Mouse (Mus musculus) midbrain, embryonic 13.5 days (tissue): ENCODE data around the gene Eef1a1. TPM values are rescaled to one million over a fixed set of nuclear protein-coding genes. Genes with fewer than 3 reads are reported as not detected.

Experiments
- ATAC-seq: fragments of 200-750 bp; cut with Nextera tagmentation; 2 replicates; pipeline ENCODE4 v1.8.0; 2017; ENCODE audit warnings: mild to moderate bottlenecking, moderate TSS enrichment, moderate library complexity
- H3K27ac ChIP-seq: fragments of 300-500 bp; sonication (generic); 2 replicates; pipeline ENCODE4 v1.5.1; 2015; ENCODE audit warnings: inconsistent platforms, mild to moderate bottlenecking, moderate library complexity
- H3K27me3 ChIP-seq: fragments of 300-500 bp; sonication (generic); 2 replicates; pipeline ENCODE4 v1.6.1; 2015; ENCODE audit warnings: mild to moderate bottlenecking, inconsistent platforms
- H3K36me3 ChIP-seq: fragments of 300-500 bp; sonication (generic); 2 replicates; pipeline ENCODE4 v1.6.1; 2015; ENCODE audit warnings: mild to moderate bottlenecking, inconsistent platforms
- H3K4me1 ChIP-seq: fragments of 300-500 bp; sonication (generic); replicated peaks from 2 replicates; pipeline ENCODE4 v1.6.1; 2015; ENCODE audit warnings: inconsistent platforms
- H3K4me2 ChIP-seq: fragments of 300-500 bp; sonication (generic); replicated peaks from 2 replicates; pipeline ENCODE4 v1.6.1; 2015; ENCODE audit warnings: moderate library complexity, mild to moderate bottlenecking, inconsistent platforms
- H3K4me3 ChIP-seq: fragments of 300-500 bp; sonication (generic); replicated peaks from 2 replicates; pipeline ENCODE4 v1.5.1; 2015; ENCODE audit warnings: mild to moderate bottlenecking, inconsistent platforms
- H3K9ac ChIP-seq: fragments of 300-500 bp; sonication (generic); replicated peaks from 2 replicates; pipeline ENCODE4 v1.6.1; 2015; ENCODE audit warnings: mild to moderate bottlenecking, inconsistent platforms
- H3K9me3 ChIP-seq: fragments of 300-500 bp; sonication (generic); 2 replicates; pipeline ENCODE4 v1.6.1; 2016; ENCODE audit warnings: mild to moderate bottlenecking, inconsistent platforms
- WGBS: fragments of 180-500 bp; shearing (Covaris S2); methylation state at CpG from one replicate; pipeline ENCODE4 v1.1.7; 2015; 5-methylcytosine and 5-hydroxymethylcytosine counted together
- polyA plus RNA-seq: library from polyadenylated mRNA; unstranded; fragments of >200 nt; fragmentation: Nextera tagmentation; extraction: Ambion mirVana; gene quantifications from 2 replicates; pipeline ENCODE4 v1.2.1, GENCODE M21; 2015

The Eef1a1 gene
- polyA plus RNA-seq, 1 experiment from 2014 or later: 3,771 TPM

GRCm38 (mm10) chr9:78473588-78473987 lies 15.4 kb downstream of the Eef1a1 start:
- whole genome bisulfite sequencing: 90% methylated on average over 8 of the region's 8 CpGs
- no peak for ATAC-seq
- Histone ChIP-seq H3K4me3 (no peak overlapping the region), H3K27ac (no peak overlapping the region), H3K4me1 (peaks cover 11% of the 10 kb centered on the region), H3K9ac (no peak overlapping the region), H3K27me3 (no peaks in the 10 kb centered on the region), H3K4me2 (no peak overlapping the region), H3K9me3 (no peaks in the 10 kb centered on the region), H3K36me3 (peaks cover 76% of the 10 kb centered on the region)

- Histone ChIP-seq H3K4me1 (no peaks in the 10 kb centered on the region), H3K9ac (no peak overlapping the region), H3K27ac (no peak overlapping the region), H3K27me3 (no peaks in the 10 kb centered on the region), H3K36me3 (peaks cover 79% of the 10 kb centered on the region), H3K4me2 (no peak overlapping the region), H3K4me3 (no peak overlapping the region), H3K9me3 (no peaks in the 10 kb centered on the region)
- no peak for ATAC-seq
- WGBS: 87% methylated on average over 3 of the region's 3 CpGs
Measured at GRCm38 (mm10) chr9:78465725-78466124, 23.2 kb downstream of the Eef1a1 start.

GRCm38 (mm10) chr9:78463337-78463736 lies 25.6 kb downstream of the Eef1a1 start:
- Histone ChIP-seq H3K4me1 (no peaks in the 10 kb centered on the region), H3K9me3 (no peaks in the 10 kb centered on the region), H3K36me3 (peaks cover 77% of the 10 kb centered on the region), H3K27me3 (no peaks in the 10 kb centered on the region), H3K9ac (no peak overlapping the region), H3K4me2 (no peak overlapping the region), H3K27ac (no peak overlapping the region), H3K4me3 (no peak overlapping the region)
- ATAC-seq: no peak
- WGBS: 96% methylated on average over 4 of the region's 4 CpGs

GRCm38 (mm10) chr9:78457026-78457425 lies 31.9 kb downstream of the Eef1a1 start:
- no peak for ATAC-seq
- no peak overlapping the region for H3K9ac ChIP-seq
- H3K36me3 ChIP-seq: peaks cover 73% of the 10 kb centered on the region
- no peak overlapping the region for H3K4me2 ChIP-seq
- no peaks in the 10 kb centered on the region for H3K9me3 ChIP-seq
- H3K27me3 ChIP-seq: no peaks in the 10 kb centered on the region
- H3K4me1 ChIP-seq: no peaks in the 10 kb centered on the region
- H3K27ac ChIP-seq: no peak overlapping the region
- 92% methylated on average over 8 of the region's 8 CpGs for WGBS
- no peak overlapping the region for H3K4me3 ChIP-seq

GRCm38 (mm10) chr9:78451382-78451781 lies 37.6 kb downstream of the Eef1a1 start:
- H3K36me3 ChIP-seq: peaks cover 44% of the 10 kb centered on the region
- H3K27me3 ChIP-seq: peaks cover 6% of the 10 kb centered on the region; the same call in 1 of the 2 replicates
- no peak overlapping the region for H3K4me2 ChIP-seq
- H3K9me3 ChIP-seq: no peaks in the 10 kb centered on the region
- WGBS: 89% methylated on average over 4 of the region's 4 CpGs
- H3K27ac ChIP-seq: no peak overlapping the region
- no peak overlapping the region for H3K4me3 ChIP-seq
- no peak for ATAC-seq
- no peak overlapping the region for H3K9ac ChIP-seq
- peaks cover 15% of the 10 kb centered on the region for H3K4me1 ChIP-seq

GRCm38 (mm10) chr9:78450404-78450803 lies 38.5 kb downstream of the Eef1a1 start:
- H3K4me3 ChIP-seq: no peak overlapping the region
- H3K27me3 ChIP-seq: peaks cover 14% of the 10 kb centered on the region
- 84% methylated on average over 5 of the region's 5 CpGs for WGBS
- H3K27ac ChIP-seq: no peak overlapping the region
- H3K9me3 ChIP-seq: no peaks in the 10 kb centered on the region
- no peak overlapping the region for H3K4me2 ChIP-seq
- peaks cover 15% of the 10 kb centered on the region for H3K4me1 ChIP-seq
- no peak overlapping the region for H3K9ac ChIP-seq
- ATAC-seq: no peak
- H3K36me3 ChIP-seq: peaks cover 36% of the 10 kb centered on the region

- peaks cover 15% of the 10 kb centered on the region for H3K4me1 ChIP-seq
- peak within 1 kb of the TSS; percentile 94 for H3K27ac ChIP-seq
- under 1% methylated on average over 95 of the region's 96 CpGs for WGBS
- peaks cover 22% of the 10 kb centered on the region for H3K36me3 ChIP-seq
- peak within 1 kb of the TSS; percentile 98 for H3K4me3 ChIP-seq
- H3K27me3 ChIP-seq: peaks cover 34% of the 10 kb centered on the region
- peak within 1 kb of the TSS; percentile 90 for H3K9ac ChIP-seq
- no peaks in the 10 kb centered on the region for H3K9me3 ChIP-seq
- H3K4me2 ChIP-seq: peak within 1 kb of the TSS; percentile 71
- peak; percentile 94 for ATAC-seq
Measured at GRCm38 (mm10) chr9:78447973-78448873, 40.7 kb downstream of the Eef1a1 start, which contains the start of the genes Mto1 and Gm17324. TSS of gene Mto1 (plus strand) at chr9:78448208. TSS of gene Gm17324 (minus strand) at chr9:78448786.

- H3K36me3 ChIP-seq: peaks cover 16% of the 10 kb centered on the region
- H3K4me3 ChIP-seq: peak overlapping the region; percentile 98
- ATAC-seq: peak; percentile 41
- peaks cover 40% of the 10 kb centered on the region for H3K27me3 ChIP-seq
- no peak overlapping the region for H3K27ac ChIP-seq
- WGBS: 27% methylated on average over 9 of the region's 9 CpGs
- H3K9me3 ChIP-seq: no peaks in the 10 kb centered on the region
- peak overlapping the region; percentile 90 for H3K9ac ChIP-seq
- peak overlapping the region; percentile 71 for H3K4me2 ChIP-seq
- H3K4me1 ChIP-seq: peaks cover 20% of the 10 kb centered on the region
Measured at GRCm38 (mm10) chr9:78447606-78447972, 41.4 kb downstream of the Eef1a1 start.

- H3K4me1 ChIP-seq: peaks cover 14% of the 10 kb centered on the region
- no peaks in the 10 kb centered on the region for H3K9me3 ChIP-seq
- peak within 1 kb of the TSS; percentile 64 for H3K4me2 ChIP-seq
- peak; percentile 55 for ATAC-seq
- under 1% methylated on average over 81 of the region's 81 CpGs for WGBS
- H3K36me3 ChIP-seq: no peaks in the 10 kb centered on the region
- no peak within 1 kb of the TSS for H3K27ac ChIP-seq
- peaks cover 73% of the 10 kb centered on the region for H3K27me3 ChIP-seq
- peak within 1 kb of the TSS; percentile 51 for H3K9ac ChIP-seq
- peak within 1 kb of the TSS; percentile 41 for H3K4me3 ChIP-seq
Measured at GRCm38 (mm10) chr9:78442579-78443392, 46.2 kb downstream of the Eef1a1 start, which contains the start of gene Cgas. TSS of gene Cgas (minus strand) at chr9:78443237.

- no peaks in the 10 kb centered on the region for H3K9me3 ChIP-seq
- peak overlapping the region; percentile 41 for H3K4me3 ChIP-seq
- 1% methylated on average over 9 of the region's 9 CpGs for WGBS
- H3K36me3 ChIP-seq: no peaks in the 10 kb centered on the region
- H3K27ac ChIP-seq: no peak overlapping the region
- peak; percentile 20; the same call in 1 of the 2 replicates for ATAC-seq
- peak overlapping the region; percentile 64 for H3K4me2 ChIP-seq
- peaks cover 11% of the 10 kb centered on the region for H3K4me1 ChIP-seq
- peaks cover 73% of the 10 kb centered on the region for H3K27me3 ChIP-seq
- H3K9ac ChIP-seq: peak overlapping the region; percentile 51; the same call in 1 of the 2 replicates
Measured at GRCm38 (mm10) chr9:78442237-78442578, 46.7 kb downstream of the Eef1a1 start.

GRCm38 (mm10) chr9:78439426-78439825 lies 49.5 kb downstream of the Eef1a1 start:
- Histone ChIP-seq H3K9ac (no peak overlapping the region), H3K9me3 (no peaks in the 10 kb centered on the region), H3K4me1 (peaks cover 11% of the 10 kb centered on the region), H3K27ac (no peak overlapping the region), H3K36me3 (no peaks in the 10 kb centered on the region), H3K27me3 (peaks cover 51% of the 10 kb centered on the region), H3K4me3 (no peak overlapping the region), H3K4me2 (no peak overlapping the region)
- ATAC-seq: no peak
- 63% methylated on average over 5 of the region's 5 CpGs for WGBS

GRCm38 (mm10) chr9:78432471-78432870 lies 56.5 kb downstream of the Eef1a1 start:
- Histone ChIP-seq H3K27me3 (0 out of 2 replicates have a peak, but pooled peaks cover 6% of the 10 kb centered on the region), H3K4me1 (no peaks in the 10 kb centered on the region), H3K27ac (no peak overlapping the region), H3K4me3 (no peak overlapping the region), H3K9ac (no peak overlapping the region), H3K36me3 (no peaks in the 10 kb centered on the region), H3K4me2 (no peak overlapping the region), H3K9me3 (no peaks in the 10 kb centered on the region)
- WGBS: 89% methylated on average over 5 of the region's 5 CpGs
- no peak for ATAC-seq
